7 mouse cellular contexts compared by ENCODE assay signal in genomic region chr7:7120921-7121601, GRCm38 (mm10). TPM values are rescaled to one million over a fixed set of nuclear protein-coding genes. Genes with fewer than 3 reads are reported as not detected.
A peak's percentile ranks its signal among the peaks of the same experiment; 100 is the strongest.
DNase-seq lines count a peak whose midpoint lies in the region; ATAC-seq lines count a peak whose summit lies in the region.

Zfp954 (minus strand) TSS chr7:7121488.

- H3K9ac ChIP-seq in intestine, embryonic 16.5 days (ENCODE audit: low read depth, low read length), result peak within 1 kb of the TSS; percentile 70
- peak within 1 kb of the TSS; percentile 66 for H3K9ac ChIP-seq in midbrain, embryonic 11.5 days (ENCODE audit: low read length)

- H3K4me2 ChIP-seq in intestine, embryonic 16.5 days (ENCODE audit: low read depth, low read length), result peak within 1 kb of the TSS; percentile 55
- peak within 1 kb of the TSS; percentile 52 for H3K4me2 ChIP-seq in midbrain, embryonic 11.5 days

- DNase-seq in adrenal gland, adult 8-10 months, result peak; percentile 86
- peak; percentile 81 for DNase-seq in embryo, embryonic 9.5 days (ENCODE audit: extremely low spot score)
- peak; percentile 36 to 80 for DNase-seq in gastrocnemius, postnatal 4 days (ENCODE audit: low spot score in 2 of 2)
- DNase-seq in left cerebral cortex, postnatal 36 days (ENCODE audit: low spot score in 2 of 2), result peak; percentile 84 to 88
- peak; percentile 93 for DNase-seq in midbrain, embryonic 11.5 days (ENCODE audit: low spot score, missing footprints)
- peak; percentile 72 for DNase-seq in skeletal muscle tissue, adult 2 months (ENCODE audit: low read depth, low spot score)

- peak; percentile 98 for ATAC-seq in intestine, embryonic 16.5 days
- peak; percentile 94 for ATAC-seq in midbrain, embryonic 11.5 days (ENCODE audit: low FRiP score)

- no peaks in the 10 kb centered on the region for H3K27me3 ChIP-seq in intestine, embryonic 16.5 days (replicated peaks; ENCODE audit: control insufficient read depth, insufficient read depth, low read length)
- no peaks in the 10 kb centered on the region for H3K27me3 ChIP-seq in midbrain, embryonic 11.5 days (ENCODE audit: control insufficient read depth, insufficient read depth, low read length)

- H3K9me3 ChIP-seq in intestine, embryonic 16.5 days (ENCODE audit: control insufficient read depth, low read length), result no peaks in the 10 kb centered on the region
- no peaks in the 10 kb centered on the region for H3K9me3 ChIP-seq in midbrain, embryonic 11.5 days (ENCODE audit: control insufficient read depth, low read length)

- peak within 1 kb of the TSS; percentile 69 for H3K4me3 ChIP-seq in intestine, embryonic 16.5 days (ENCODE audit: low read length)
- H3K4me3 ChIP-seq in midbrain, embryonic 11.5 days (ENCODE audit: low read depth, low read length), result peak within 1 kb of the TSS; percentile 56

- H3K36me3 ChIP-seq in intestine, embryonic 16.5 days (ENCODE audit: control insufficient read depth, insufficient read depth, low read length), result peaks cover 9% of the 10 kb centered on the region; the same call in 1 of the 2 replicates
- H3K36me3 ChIP-seq in midbrain, embryonic 11.5 days (ENCODE audit: control insufficient read depth, insufficient read depth, low read length), result 0 out of 2 replicates have a peak, but pooled peaks cover 4% of the 10 kb centered on the region

- H3K4me1 ChIP-seq in intestine, embryonic 16.5 days (ENCODE audit: control insufficient read depth, insufficient read depth, low read length), result peaks cover 4% of the 10 kb centered on the region
- no peaks in the 10 kb centered on the region; the same call in 1 of the 2 replicates for H3K4me1 ChIP-seq in midbrain, embryonic 11.5 days (ENCODE audit: control insufficient read depth, insufficient read depth, low read length)

- intact Hi-C loops in left cerebral cortex, postnatal 36 days (cut with DNase I), result no loop called here

- peak within 1 kb of the TSS; percentile 10 for H3K27ac ChIP-seq in intestine, embryonic 16.5 days (ENCODE audit: low read length)
- H3K27ac ChIP-seq in midbrain, embryonic 11.5 days (ENCODE audit: low read depth, low read length), result no peak within 1 kb of the TSS

- WGBS in intestine, embryonic 16.5 days, result under 1% methylated on average over 30 of the region's 30 CpGs
- under 1% methylated on average over 30 of the region's 30 CpGs for WGBS in midbrain, embryonic 11.5 days

RNA-seq across cellular contexts. Expression of gene Zfp954, which starts in this region (rescaled TPM):
- total RNA-seq in adrenal gland, adult 8-10 months (2022), result 10 to 100 TPM; 12.6 to 15.3 (median 13.7) TPM
- total RNA-seq in gastrocnemius, postnatal 4 days (2021), result 1 to 10 TPM; 4.1 to 4.7 TPM
- polyA plus RNA-seq in intestine, embryonic 16.5 days (2015; fragmentation: Nextera tagmentation; extraction: Ambion mirVana), result 12.8 and 14.9 TPM in 2 replicates
- 10 to 100 TPM; 12.3 to 13.0 TPM for total RNA-seq in left cerebral cortex, postnatal 36 days (2021)
- 16.8 and 18.3 TPM in 2 replicates for polyA plus RNA-seq in midbrain, embryonic 11.5 days (2014; fragmentation: Nextera tagmentation; extraction: Ambion mirVana)
